Mouse (Mus musculus) 416B (cell line): Measurements from ENCODE around the gene Ap2b1.

ENCODE experiments used
- DNase-seq: peaks from one replicate; pipeline ENCODE4 v3.0.0; 2011; ENCODE audit warnings: low read depth

Ap2b1 gene

GRCm38 (mm10) chr11:83397626-83398025, 98.8 kb downstream of the Ap2b1 start:
- no peak for DNase-seq

- peak; percentile 44 for DNase-seq
Measured at GRCm38 (mm10) chr11:83398724-83399123, 99.9 kb downstream of the Ap2b1 start.

GRCm38 (mm10) chr11:83403787-83404186, 105.0 kb downstream of the Ap2b1 start:
- DNase-seq = no peak

GRCm38 (mm10) chr11:83406391-83406790, 107.6 kb downstream of the Ap2b1 start:
- DNase-seq = no peak

DNA sequence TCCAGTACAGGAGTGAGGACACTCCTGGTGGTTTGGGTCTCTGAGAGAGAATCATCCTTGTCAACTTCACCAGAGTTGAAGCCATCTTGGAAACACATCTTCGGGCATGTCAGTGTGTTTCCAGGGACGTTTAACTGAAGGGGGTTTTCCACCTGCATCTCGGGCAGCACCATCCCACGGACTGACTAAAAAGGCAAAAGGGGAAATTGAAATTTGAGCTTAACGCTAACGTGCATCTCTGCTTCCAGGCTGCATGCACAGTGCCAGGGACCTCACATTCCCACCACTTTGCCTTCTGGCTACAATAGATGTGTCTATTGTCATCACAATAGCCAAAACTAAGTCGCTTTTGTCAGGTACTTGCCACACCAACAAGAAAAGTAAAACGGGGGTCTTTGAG, 109.4 kb downstream of the Ap2b1 start:
- DNase-seq = no peak

- DNase-seq = no peak
Measured at GRCm38 (mm10) chr11:83409087-83409754, 110.4 kb downstream of the Ap2b1 start, which contains the start of gene Rasl10b. Rasl10b (plus strand) TSS chr11:83409137.

GRCm38 (mm10) chr11:83409792-83410291, 111.0 kb downstream of the Ap2b1 start:
- no peak for DNase-seq

DNA sequence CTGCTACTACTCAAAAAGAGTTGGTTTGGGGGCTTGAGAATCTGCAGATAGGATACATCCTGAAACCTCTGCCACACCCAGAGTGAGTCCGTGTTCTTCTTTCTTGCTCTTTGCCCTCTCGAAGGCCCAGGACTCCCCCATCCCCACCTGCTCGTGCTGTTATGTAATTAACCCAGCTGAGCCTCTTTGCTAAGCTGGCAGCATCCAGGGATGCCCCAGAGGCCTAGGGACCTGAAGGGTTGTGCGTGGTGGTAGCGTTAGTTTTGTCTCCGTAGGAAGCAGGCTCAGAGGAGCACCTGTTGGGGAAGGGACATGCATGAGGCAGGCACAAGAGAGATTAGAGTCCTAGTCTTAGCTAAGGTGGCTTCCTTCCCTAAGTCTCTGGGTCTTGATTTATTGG, 111.7 kb downstream of the Ap2b1 start:
- DNase-seq = no peak

DNA sequence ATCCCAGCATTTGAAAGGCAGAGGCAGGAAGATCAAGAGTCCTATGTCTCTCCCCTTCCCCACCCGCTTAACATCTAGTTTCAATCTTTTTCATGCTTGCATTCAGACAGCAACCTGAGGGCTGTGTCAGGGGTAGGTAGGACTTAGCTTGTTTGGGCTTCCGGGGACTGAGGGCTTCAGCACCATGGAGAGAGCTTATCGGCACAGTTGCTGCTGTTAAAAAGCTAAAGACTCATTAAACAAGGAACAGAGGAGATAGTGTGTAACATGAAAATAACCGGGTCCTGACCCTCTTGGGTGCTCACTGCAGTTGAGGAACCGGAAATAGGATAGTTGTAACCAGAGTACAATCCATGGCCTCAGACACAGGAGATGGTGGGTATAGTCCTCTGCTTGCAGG, 118.3 kb downstream of the Ap2b1 start:
- DNase-seq = peak; percentile 77

- no peak for DNase-seq
Measured at GRCm38 (mm10) chr11:83417708-83418107, 118.9 kb downstream of the Ap2b1 start.

DNA sequence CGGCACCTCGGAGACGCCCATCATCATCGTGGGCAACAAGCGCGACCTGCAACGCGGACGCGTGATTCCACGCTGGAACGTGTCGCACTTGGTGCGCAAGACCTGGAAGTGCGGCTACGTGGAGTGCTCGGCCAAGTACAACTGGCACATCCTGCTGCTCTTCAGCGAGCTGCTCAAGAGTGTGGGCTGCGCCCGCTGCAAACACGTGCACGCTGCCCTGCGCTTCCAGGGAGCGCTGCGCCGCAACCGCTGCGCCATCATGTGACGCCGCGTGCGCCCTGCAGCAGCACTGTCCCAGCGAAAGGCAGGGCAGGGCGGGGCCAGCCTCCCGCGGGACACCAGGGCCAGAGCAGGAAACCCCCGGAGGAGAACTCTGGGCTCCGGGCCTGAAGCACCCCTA, 119.7 kb downstream of the Ap2b1 start:
- no peak for DNase-seq

- DNase-seq = peak; percentile 42
Measured at GRCm38 (mm10) chr11:83420338-83420737, 121.5 kb downstream of the Ap2b1 start.

DNA sequence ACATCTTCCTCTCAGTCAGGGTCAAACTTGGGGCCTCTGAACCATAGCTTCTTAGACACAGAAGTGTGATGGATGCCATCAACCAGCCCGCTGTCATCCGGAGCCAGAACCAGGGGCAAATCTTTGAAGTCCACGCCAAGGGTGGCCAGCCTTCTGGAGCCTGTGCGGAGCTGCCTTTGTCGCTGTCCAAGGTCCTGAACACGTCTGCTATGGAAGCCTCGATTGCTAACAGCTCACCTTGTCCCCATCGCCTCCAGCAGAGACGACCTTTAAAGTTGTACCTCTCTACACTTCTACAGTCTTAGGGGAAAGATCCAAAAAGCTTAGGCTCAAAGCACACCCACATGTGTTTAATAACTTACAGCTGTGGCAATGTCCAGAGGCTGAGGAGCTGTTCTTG, 122.5 kb downstream of the Ap2b1 start:
- DNase-seq = peak; percentile 69

GRCm38 (mm10) chr11:83424681-83425080, 125.9 kb downstream of the Ap2b1 start:
- peak; percentile 71 for DNase-seq

GRCm38 (mm10) chr11:83426964-83427363, 128.1 kb downstream of the Ap2b1 start:
- peak; percentile 87 for DNase-seq

DNA sequence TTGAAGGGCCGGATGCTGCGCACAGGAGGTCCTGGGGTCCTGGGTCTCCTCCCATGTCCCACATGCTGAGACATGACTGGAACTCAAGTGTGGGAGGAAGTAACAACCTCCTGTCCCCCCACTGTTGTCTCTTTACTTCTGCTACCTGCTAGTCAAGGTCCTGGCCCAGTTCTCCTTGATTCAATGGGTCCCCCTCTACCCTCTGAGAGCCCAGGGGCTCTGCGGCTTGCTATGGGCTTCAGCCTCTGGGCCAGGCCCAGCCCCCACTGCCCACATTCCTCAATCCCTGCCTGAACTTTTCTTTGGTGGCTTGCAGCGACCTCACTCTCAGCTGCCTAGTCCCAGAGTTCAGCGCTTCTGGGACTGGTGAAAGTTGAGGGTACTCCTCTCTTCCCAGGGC, 130.5 kb downstream of the Ap2b1 start, which contains the start of gene Gas2l2:
Gene Gas2l2 (minus strand): TSS at position 101 of the 400 bp plus-strand sequence.
- DNase-seq = no peak

DNA sequence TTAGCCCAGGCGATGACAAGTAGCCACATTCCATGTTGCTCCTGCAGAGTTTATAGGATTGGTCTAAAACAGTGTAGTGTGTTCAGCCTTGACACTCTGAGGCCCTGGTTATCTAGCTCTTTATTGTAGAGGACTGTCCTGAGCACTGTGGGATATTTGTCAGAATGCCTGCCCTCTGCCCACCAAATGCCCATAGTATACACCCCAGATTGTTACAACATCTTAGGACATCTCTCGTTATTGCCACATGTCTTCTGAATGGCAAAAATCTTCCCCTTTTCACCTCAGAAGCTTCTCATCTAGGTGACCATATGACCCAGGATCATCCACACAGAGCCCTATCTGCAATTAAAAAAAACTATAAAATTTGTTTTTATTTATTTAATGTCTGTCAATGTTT, 133.7 kb downstream of the Ap2b1 start:
- DNase-seq = peak; percentile 36

DNA sequence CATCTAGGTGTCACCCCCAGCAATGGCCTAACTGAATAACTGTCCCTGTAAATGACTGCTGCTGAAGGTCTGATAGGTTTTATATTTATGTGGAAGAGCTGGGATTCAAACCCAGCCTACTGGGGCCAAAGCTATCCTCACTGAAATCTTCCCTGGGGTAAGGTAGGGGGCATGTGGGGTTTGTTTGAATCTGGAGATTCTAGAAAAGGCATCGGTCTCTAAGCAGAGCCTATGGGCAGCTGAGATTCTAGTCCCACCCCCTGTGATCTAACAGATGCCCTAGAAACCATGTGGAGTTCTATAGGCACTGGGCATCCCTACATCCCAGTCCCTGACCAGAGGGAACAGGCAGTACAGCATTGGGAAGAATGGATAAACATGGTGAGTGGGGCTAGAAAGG, 138.6 kb downstream of the Ap2b1 start, which contains the start of gene 1700020L24Rik:
Gene 1700020L24Rik (plus strand): TSS at position 301 of the 400 bp plus-strand sequence.
- no peak for DNase-seq

- DNase-seq = peak; percentile 88
Measured at GRCm38 (mm10) chr11:83439426-83440060, 140.7 kb downstream of the Ap2b1 start.

DNA sequence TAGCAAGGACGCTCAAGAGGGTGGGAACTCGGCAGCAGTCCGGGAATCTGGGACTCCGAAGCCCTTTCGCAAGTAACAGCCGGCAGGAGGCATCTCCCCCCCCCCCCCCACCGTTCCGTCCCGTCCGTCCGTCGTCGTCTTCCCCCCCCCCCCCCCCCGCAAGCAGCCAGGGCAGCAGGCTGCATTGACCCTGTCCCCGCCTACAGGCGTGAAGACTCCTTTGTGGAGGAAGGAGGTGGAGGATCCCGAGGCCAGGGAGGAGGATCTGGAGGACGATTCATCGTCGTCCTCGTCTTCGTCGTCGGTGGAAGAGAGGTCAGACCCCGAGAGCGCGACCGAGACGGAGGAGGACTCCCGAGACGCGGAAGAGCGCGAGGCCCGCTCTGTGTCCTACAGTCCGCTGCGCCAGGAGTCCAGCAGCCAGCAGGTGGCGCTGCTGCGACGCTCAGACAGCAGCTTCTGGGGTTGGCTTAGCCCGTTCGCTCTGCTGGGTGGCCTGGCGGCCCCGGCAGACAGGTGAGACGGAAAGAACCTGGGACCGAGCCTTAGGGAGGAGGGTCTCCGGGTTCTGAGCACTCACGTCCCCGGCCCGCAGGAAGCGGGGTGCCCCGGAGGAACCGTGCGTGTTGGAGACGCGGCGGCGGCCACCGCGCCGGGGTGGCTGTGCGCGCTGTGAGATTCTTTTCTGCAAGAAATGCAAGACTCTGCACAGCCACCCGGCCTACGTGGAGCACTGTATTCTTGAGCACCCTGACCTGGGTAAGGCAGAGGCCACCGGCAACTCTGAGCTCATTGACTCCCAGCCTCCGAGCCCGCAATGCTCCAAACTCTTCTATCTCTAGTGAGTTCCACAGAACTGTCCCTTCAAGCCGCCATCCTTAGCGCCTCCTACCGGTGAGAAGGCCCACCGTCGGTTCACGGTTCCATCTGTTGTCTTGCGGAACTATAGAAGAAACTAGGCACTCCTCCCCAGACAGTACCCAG, 141.5 kb downstream of the Ap2b1 start:
- DNase-seq = peak; percentile 94

DNA sequence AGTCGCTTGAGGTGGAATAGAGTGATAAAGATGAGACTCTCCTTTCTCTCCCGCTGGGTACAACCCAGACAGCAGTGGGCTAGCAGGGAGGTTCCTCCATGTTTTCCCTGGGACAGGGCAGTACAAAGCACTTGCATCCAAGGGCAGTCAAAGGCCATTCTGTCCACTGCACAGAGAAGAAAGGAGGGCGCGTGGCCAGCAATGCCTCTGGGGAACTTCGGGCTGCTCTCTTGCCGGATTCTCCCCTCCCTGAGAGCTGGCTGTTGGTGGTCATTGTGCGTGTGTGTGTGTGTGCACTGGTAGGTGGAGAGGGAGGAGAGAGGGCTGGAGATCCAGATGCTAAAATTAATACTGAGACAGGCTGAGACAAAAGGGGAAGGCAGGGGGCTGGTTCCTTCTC, 142.4 kb downstream of the Ap2b1 start:
- DNase-seq = no peak

DNA sequence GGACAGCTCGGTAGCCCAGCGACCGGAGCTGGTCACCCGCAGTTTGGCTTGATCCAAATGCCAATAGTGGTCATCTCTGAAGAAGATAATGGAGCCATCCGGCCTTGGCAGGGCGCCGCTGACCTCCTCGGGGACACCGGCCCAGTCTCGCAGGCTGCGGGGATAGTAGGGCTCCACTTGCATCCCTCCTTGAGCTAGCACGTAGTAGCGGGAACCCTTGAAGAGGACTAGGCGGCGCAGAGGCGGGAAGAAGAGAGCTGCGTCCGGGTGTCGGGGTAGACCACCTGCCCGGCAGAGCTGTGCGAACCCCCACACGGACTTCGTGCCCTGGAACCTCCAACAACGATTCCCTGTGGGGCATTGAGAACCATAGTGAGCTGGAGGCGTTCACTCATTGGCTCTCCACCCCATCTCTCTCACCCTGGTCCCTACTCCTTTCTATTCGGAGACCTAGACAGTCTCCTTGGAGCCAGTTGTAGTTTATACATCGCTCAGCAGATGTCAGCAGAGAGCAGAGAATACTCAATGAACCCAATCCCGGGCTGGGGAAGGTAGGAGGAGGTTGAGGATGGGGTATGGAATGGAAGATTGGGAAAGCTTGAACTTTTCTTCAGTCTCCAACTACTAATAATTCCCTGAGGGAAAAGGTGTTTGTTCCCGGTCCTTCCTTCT, 143.9 kb downstream of the Ap2b1 start:
- DNase-seq = peak; percentile 62
